Mouse (Mus musculus) left cerebral cortex, postnatal 25 days (tissue): ENCODE results near the gene Itgb2l. TPM values are rescaled to one million over a fixed set of nuclear protein-coding genes. Genes with fewer than 3 reads are reported as not detected.

Experiments used
- DNase-seq, 2 experiments: peaks; one replicate each; pipeline ENCODE4 v3.0.0; 2022; ENCODE audit warnings: low spot score in 2 of 2, mixed read lengths in 1 of 2
- intact Hi-C: fragments of 180-260 bp; cut with DNase I; formaldehyde crosslinking; loops from one replicate; pipeline ENCODE4 v1.15.1; 2025
- total RNA-seq, 2 experiments: library from RNA; stranded (reverse); gene quantifications; 2 replicates each; pipeline ENCODE4 v1.2.3; 2021

Gene Itgb2l
- total RNA-seq, 2 experiments from 2014 or later, result not detected

GRCm38 (mm10) chr16:96434024-96434785, 9.2 kb downstream of the Itgb2l start:
- intact Hi-C loops, result no loop called here
- no peak for DNase-seq

GRCm38 (mm10) chr16:96433266-96433665, 10.2 kb downstream of the Itgb2l start:
- DNase-seq, result no peak
- intact Hi-C loops, result no loop called here

GRCm38 (mm10) chr16:96429046-96429445, 14.4 kb downstream of the Itgb2l start:
- intact Hi-C loops, result no loop called here
- no peak for DNase-seq

DNA sequence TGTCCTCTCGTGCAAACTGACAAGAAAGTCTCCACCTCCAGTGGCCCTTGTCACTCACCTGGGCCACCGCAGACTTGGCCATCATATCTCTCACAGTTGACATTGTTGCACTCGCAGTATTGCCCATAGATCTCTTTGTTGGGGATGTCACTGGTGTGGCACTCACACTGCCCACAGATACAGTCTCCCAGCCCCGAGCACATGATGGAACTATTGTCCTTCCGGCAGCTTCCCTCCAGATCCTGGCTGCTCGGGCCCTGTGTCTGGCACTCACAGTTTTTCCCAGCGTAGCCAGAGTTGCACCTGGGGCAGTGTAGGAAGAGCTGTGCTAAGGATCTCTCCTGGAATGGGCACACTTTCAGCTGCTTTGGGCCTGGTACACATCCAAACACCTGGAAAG, 16.7 kb downstream of the Itgb2l start:
- intact Hi-C loops, result no loop called here
- no peak for DNase-seq

DNA sequence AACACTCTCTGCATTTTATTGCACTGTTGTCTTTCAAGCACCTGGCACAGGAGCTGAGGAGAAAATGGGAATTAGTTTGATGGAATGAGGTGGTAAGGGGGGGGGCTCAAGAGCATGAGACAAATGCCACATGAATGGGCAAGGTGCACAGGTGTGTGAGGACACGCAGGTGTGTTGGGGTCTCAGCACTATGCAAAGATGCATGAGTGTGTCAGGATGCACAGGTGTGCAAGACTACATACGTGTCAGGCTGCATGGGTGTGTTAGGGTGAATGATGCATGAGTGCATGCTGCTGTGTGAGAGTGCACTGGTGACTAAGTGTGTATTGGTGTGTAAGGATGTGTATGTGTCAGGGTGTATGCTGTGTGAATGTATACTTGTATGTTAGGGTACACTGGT, 18.4 kb downstream of the Itgb2l start:
- no peak for DNase-seq

GRCm38 (mm10) chr16:96408064-96408465, 35.4 kb downstream of the Itgb2l start:
- no peak for DNase-seq
- intact Hi-C loops, result no loop called here

More for the DNA sequence above, 18.4 kb downstream of the Itgb2l start:
- intact Hi-C loops, result no loop called here

DNA sequence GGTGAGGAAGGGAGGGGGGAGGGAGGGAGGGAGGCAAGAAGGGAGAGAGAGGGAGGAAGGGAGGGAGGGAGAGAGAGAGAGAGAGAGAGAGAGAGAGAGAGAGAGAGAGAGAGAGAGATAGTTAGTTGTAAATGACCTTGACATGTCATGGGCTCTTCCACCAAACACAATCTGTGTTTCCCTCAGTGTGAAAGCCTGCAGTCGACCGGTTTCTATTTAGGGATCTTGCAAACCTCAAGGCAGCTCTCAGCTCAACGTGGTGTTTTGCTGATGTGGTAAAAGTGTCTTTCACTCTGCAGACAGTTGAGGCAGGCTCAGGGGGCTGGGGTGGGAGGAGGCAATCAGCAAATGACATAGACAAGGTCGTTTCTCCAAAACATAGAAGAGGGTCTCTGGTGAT, 37.1 kb downstream of the Itgb2l start:
- no peak for DNase-seq
- intact Hi-C loops, result no loop called here

DNA sequence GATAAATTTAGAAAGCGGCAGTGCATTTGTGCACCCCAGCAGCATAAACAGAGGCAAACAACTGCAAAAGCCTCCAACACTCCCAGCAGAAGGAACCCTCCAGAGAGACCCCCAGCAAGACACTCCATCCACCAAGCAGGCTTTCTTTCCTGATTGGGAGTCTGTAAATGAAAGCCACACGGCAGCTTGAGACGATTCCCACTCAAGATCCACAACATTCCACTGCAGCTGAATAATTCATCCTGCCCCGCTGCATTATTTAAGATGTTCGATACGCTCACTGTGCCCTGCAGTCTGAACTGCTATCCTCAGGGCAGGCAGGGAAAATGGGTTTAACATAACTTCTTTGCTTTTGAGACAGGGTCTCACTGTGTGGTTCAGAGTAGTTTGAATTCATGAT, 41.1 kb downstream of the Itgb2l start:
- no peak for DNase-seq
- intact Hi-C loops, result no loop called here

GRCm38 (mm10) chr16:96400046-96400445, 43.4 kb downstream of the Itgb2l start:
- DNase-seq, result peak in 1 of 2 experiments; percentile 5
- intact Hi-C loops, result no loop called here

DNA sequence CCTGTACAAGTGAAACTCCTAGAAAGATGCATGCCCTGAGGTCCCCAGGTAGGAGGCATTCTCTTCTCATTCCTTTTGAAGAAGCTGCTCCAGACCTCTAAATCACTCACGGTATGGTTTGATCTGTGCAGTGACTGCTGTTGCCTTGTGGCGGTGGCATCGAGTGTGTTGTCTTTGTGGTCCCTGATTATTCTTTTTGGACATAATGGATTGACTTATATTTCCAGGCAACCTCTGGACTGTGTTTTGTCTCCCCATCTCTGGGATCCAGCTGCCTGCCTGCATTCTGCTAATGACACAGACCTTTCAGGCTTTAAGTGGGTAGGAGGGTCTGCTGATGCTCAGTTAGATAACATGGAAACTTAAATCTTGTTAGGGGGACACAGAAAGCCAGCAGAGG, 44.6 kb downstream of the Itgb2l start:
- DNase-seq, result no peak
- intact Hi-C loops, result no loop called here

DNA sequence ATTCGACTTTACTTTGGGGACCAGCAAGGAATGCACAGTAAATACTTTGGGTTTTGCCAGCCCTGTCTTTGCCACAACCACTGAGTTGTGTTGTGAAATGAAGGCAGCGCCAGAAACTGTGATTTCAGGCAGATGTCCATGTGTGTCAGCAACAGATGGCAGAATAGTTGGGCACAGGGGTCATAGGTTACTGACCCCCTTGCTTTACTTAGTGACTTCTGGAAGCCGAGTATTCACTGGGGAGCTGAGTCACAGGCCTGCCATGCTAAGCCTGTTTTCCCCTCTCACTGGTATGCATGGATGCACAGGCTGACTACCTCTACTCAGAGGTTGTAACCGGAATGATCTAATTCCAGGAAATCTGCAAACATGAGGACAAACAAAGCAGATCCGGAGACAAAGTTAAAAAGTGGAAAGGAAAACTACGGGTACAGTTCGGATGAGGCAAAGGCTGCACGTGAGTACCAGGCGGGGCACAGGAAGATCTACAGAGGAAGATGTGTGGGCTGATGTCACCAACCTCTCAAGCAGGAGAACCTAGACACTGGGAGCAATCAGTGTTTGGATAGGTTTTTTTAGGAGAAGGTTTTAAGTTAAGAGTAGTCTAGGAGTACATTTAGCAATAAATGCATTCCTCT, 47.3 kb downstream of the Itgb2l start:
- intact Hi-C loops, result no loop called here
- DNase-seq, result no peak

DNA sequence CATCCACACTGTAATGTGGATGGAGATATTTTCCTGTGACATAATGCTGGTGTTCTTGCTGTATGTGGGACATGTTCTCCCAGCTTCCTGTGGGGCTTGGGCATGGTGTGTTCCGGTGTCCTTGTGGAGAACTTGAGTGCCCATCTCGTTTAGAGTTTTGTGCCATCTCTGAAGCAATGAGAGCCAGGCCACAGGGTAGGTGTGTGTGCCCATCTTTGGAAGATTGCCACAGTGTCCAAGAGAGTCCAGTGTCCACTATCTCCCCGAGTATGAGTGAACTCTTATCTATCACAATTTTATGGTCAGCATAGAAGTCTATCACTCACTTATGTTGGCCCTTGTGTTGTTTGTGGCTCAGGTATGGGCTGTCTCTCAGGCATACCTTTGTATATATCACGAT, 47.9 kb downstream of the Itgb2l start:
- intact Hi-C loops, result no loop called here
- DNase-seq, result no peak

GRCm38 (mm10) chr16:96391070-96391469, 52.3 kb downstream of the Itgb2l start:
- intact Hi-C loops, result no loop called here
- DNase-seq, result no peak

DNA sequence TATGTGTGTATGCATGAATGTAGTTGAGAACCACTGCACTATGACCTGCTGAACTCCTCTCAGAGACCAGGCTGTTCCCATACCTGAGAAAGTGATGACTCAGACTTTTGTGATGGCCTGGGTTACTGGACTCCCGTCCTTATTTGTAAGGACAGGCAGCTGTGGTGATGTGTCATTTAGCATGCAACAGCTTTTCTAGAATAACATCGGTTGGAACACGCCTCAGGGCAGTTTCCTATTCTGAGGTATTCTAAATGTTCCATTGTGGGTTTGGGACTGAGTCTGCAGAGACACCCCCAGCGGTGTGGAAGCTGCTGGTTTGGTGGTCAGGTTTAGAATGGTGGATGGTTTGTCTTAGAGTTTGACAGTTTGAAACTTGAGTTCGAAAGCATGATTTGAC, 54.9 kb downstream of the Itgb2l start:
- intact Hi-C loops, result no loop called here
- DNase-seq, result no peak

GRCm38 (mm10) chr16:96387685-96388371, 55.6 kb downstream of the Itgb2l start:
- no peak for DNase-seq

GRCm38 (mm10) chr16:96384741-96385140, 58.7 kb downstream of the Itgb2l start:
- DNase-seq, result no peak
- intact Hi-C loops, result no loop called here

More at GRCm38 (mm10) chr16:96387685-96388371, 55.6 kb downstream of the Itgb2l start:
- intact Hi-C loops, result no loop called here

DNA sequence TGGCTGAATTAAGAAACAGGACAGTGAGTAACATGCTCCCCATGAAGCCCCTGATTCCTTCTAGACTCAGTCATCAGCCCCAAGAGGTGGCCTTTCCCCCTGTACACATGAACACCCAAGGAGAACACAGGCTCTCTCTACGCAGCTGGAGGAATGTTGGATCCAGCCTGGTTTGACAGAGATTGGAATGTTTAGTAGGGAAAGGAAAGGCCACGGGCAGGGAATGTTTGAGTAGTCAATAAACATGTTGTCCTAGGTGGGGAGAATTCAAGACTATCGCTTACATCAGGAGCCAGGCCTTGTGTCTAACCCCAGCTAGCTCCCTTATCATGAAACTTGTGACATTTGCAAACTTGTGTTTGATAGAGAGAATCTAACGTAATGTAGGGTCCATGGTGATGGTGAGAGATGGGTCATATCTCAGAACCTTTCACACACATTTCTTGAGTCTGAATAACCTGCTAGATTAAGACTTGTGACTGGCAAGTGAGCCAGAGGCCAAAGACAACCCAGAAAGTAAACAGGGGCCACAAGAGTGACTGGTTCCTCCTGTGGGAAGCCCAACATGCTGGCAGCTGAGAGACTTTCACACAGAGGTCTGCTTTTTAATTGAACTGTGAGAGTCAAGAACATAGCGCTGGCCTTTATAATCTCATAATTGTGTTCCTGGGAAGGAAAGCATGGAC, 60.8 kb downstream of the Itgb2l start:
- DNase-seq, result no peak
- intact Hi-C loops, result no loop called here

DNA sequence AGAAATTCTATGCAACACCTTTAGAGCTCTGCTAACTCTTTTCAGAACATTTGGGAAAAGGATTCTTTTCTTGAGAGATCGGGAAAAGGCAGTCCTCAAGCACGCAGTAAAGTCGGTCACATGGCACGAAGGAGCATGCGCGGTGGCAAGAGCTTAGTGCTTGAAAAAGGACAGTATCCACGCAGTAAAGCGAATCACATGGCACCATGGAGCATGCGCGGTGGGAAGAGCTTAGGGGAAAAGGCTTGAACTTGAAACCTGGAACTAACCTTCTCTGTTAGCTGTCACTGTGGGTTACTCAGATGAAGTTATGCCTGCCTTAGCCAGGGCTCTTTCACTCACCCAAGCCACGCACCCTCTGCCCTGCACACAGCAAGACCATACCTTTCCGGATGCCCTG, 62.0 kb downstream of the Itgb2l start:
- intact Hi-C loops, result no loop called here
- no peak for DNase-seq

DNA sequence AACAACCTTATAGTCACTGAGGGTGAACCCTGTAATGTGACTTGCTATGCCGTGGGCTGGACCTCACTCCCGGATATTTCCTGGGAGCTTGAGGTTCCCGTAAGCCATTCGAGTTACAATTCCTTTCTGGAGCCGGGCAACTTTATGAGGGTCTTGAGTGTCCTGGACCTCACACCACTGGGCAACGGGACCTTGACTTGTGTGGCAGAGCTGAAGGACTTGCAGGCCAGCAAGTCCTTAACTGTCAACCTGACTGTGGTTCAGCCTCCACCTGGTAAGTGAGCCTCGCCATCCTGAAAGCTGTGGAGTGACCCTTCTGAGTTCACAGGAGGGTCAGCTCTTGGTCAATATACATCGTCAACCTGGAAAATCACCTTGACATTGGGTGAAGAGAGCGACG, 65.3 kb downstream of the Itgb2l start:
- intact Hi-C loops, result no loop called here

GRCm38 (mm10) chr16:96376342-96376741, 67.1 kb downstream of the Itgb2l start:
- intact Hi-C loops, result no loop called here
- DNase-seq, result peak in 1 of 2 experiments; percentile 4

More for the DNA sequence above, 65.3 kb downstream of the Itgb2l start:
- DNase-seq, result no peak
